Mouse (Mus musculus) erythroblast, embryonic 14.5 days (primary cell): ENCODE data around the gene Gnas.

ENCODE experiments used
- GATA1 ChIP-seq: IDR thresholded peaks from 2 replicates; pipeline ENCODE4 v1.6.1; 2012; ENCODE audit warnings: low read length, inconsistent platforms, mixed read lengths
- TAL1 ChIP-seq: IDR thresholded peaks from 3 replicates; pipeline ENCODE4 v1.6.1; 2012; ENCODE audit warnings: low read length, inconsistent platforms, mixed read lengths

DNA sequence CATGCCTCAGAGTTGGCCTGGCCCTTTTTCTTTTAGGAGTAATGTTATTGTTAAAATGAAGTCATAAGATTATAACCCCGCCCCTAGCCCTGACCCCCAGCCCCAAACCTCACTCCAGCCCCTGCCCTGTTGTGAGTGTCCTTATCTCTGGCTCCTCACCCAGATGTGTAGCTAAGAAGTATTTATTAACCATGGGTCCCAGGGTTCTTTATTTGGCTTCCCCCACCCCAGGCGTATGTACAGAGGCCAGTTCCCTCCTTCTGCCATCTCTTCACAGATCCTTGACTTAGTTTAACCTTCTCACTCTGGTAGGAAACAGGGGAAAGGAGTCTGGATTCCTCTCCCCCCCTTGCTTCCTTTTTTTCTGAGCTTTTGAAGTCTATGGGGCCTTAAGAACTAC is 28.5 kb downstream of the Gnas start:
- TF ChIP-seq GATA1 (no peak), TAL1 (no peak)
